30 mouse cellular contexts compared by ENCODE assay signal in genomic region chr15:97610767-97611166, GRCm38 (mm10).
"Had no signal": no experiment of that assay in that cellular context is flagged by ENCODE, and none has a peak within 500 bp of the region (broad histone marks: within the 10 kb centered on the region; RNA-seq: fewer than 3 reads in every experiment).

No protein-coding gene starts in this region.

- H3K4me3 ChIP-seq: limb, embryonic 10.5 days; limb, embryonic 12.5 days; limb, embryonic 13.5 days; limb, embryonic 15.5 days; liver, embryonic 12.5 days; liver, embryonic 13.5 days; liver, embryonic 15.5 days; lung, embryonic 15.5 days; megakaryocyte, embryonic 14.5 days; midbrain, embryonic 10.5 days; midbrain, embryonic 12.5 days; midbrain, embryonic 13.5 days; myocyte; neural tube, embryonic 12.5 days had no signal

- H3K9me3 ChIP-seq: limb, embryonic 10.5 days; limb, embryonic 12.5 days; limb, embryonic 15.5 days; liver, embryonic 12.5 days; liver, embryonic 13.5 days; liver, embryonic 15.5 days; lung, embryonic 15.5 days; midbrain, embryonic 10.5 days; midbrain, embryonic 12.5 days; midbrain, embryonic 13.5 days; neural tube, embryonic 12.5 days had no signal

- DNase-seq: left cerebral cortex, postnatal 4 days; liver; liver, embryonic 13.5 days; liver, postnatal 0 days; lung, adult 18-20 months; lung, adult 2 months; lung, embryonic 14.5 days; lung, postnatal 10 days; lung, postnatal 14 days; lung, postnatal 36 days; lung, postnatal 4 days; midbrain, embryonic 14.5 days had no signal

- H3K36me3 ChIP-seq: limb, embryonic 10.5 days; limb, embryonic 12.5 days; limb, embryonic 13.5 days; limb, embryonic 15.5 days; liver, embryonic 12.5 days; liver, embryonic 13.5 days; liver, embryonic 15.5 days; lung, embryonic 15.5 days; midbrain, embryonic 10.5 days; midbrain, embryonic 12.5 days; midbrain, embryonic 13.5 days; neural tube, embryonic 12.5 days had no signal

- H3K9ac ChIP-seq: limb, embryonic 12.5 days; limb, embryonic 13.5 days; limb, embryonic 15.5 days; liver, embryonic 12.5 days; liver, embryonic 13.5 days; liver, embryonic 14.5 days; liver, embryonic 15.5 days; liver, postnatal 0 days; lung, embryonic 14.5 days; lung, embryonic 15.5 days; midbrain, embryonic 12.5 days; midbrain, embryonic 13.5 days; neural tube, embryonic 12.5 days had no signal

- H3K4me1 ChIP-seq: liver, embryonic 12.5 days; liver, embryonic 15.5 days; megakaryocyte, embryonic 14.5 days had no signal

- H3K4me2 ChIP-seq: limb, embryonic 12.5 days; limb, embryonic 13.5 days; limb, embryonic 15.5 days; liver, embryonic 11.5 days; liver, embryonic 12.5 days; liver, embryonic 13.5 days; liver, embryonic 15.5 days; lung, embryonic 14.5 days; lung, embryonic 15.5 days; midbrain, embryonic 12.5 days; midbrain, embryonic 13.5 days; neural tube, embryonic 12.5 days had no signal

- H3K27ac ChIP-seq: limb, embryonic 10.5 days; limb, embryonic 12.5 days; limb, embryonic 13.5 days; limb, embryonic 15.5 days; liver, embryonic 12.5 days; liver, embryonic 13.5 days; liver, embryonic 14.5 days; liver, embryonic 15.5 days; lung, embryonic 15.5 days; macrophage; midbrain, embryonic 10.5 days; midbrain, embryonic 12.5 days; midbrain, embryonic 13.5 days; neural tube, embryonic 12.5 days had no signal

- ATAC-seq: liver, embryonic 12.5 days; liver, postnatal 0 days; lung, postnatal 0 days; midbrain, embryonic 13.5 days; midbrain, embryonic 16.5 days had no signal

- H3K27me3 ChIP-seq: limb, embryonic 12.5 days; limb, embryonic 13.5 days; limb, embryonic 15.5 days; lung, embryonic 15.5 days; midbrain, embryonic 13.5 days; neural tube, embryonic 12.5 days had no signal
